Mouse (Mus musculus) heart, postnatal 0 days (tissue): ENCODE results near the gene P2ry14. TPM values are rescaled to one million over a fixed set of nuclear protein-coding genes. Genes with fewer than 3 reads are reported as not detected.
"Not testable (repeated sequence)": the region's sequence is repeated elsewhere in the genome, so short reads cannot be mapped to it uniquely, and the experiment has no call there.

Experiments
- ATAC-seq: fragments of 200-750 bp; cut with Nextera tagmentation; 2 replicates; pipeline ENCODE4 v1.8.0; 2017; ENCODE audit warnings: low read depth, moderate number of reproducible peaks, moderate library complexity; ENCODE audit not compliant: insufficient read depth
- DNase-seq: peaks from one replicate; pipeline ENCODE4 v3.0.0-alpha.2; 2016; ENCODE audit warnings: low spot score
- H3K27ac ChIP-seq: fragments of 300-500 bp; sonication (generic); 2 replicates; pipeline ENCODE4 v1.5.1; 2014; ENCODE audit warnings: low read depth, mild to moderate bottlenecking
- H3K27me3 ChIP-seq: fragments of 300-500 bp; sonication (generic); 2 replicates; pipeline ENCODE4 v1.6.1; 2014; ENCODE audit warnings: low read length, mixed read lengths; ENCODE audit not compliant: control insufficient read depth, insufficient read depth
- H3K36me3 ChIP-seq: fragments of 300-500 bp; sonication (generic); replicated peaks from 2 replicates; pipeline ENCODE4 v1.6.1; 2014; ENCODE audit warnings: low read length, mixed read lengths; ENCODE audit not compliant: control insufficient read depth, insufficient read depth
- H3K4me1 ChIP-seq: fragments of 300-500 bp; sonication (generic); 2 replicates; pipeline ENCODE4 v1.6.1; 2014; ENCODE audit warnings: antibody characterized with exemption; ENCODE audit not compliant: control insufficient read depth, insufficient read depth
- H3K4me2 ChIP-seq: fragments of 300-500 bp; sonication (generic); 2 replicates; pipeline ENCODE4 v1.6.1; 2014; ENCODE audit warnings: low read depth, mild to moderate bottlenecking, low read length, moderate library complexity
- H3K4me3 ChIP-seq: fragments of 300-500 bp; sonication (generic); 2 replicates; pipeline ENCODE4 v1.5.1; 2014; ENCODE audit warnings: low read depth, low read length
- H3K9ac ChIP-seq: fragments of 300-500 bp; sonication (generic); replicated peaks from 2 replicates; pipeline ENCODE4 v1.6.1; 2014; ENCODE audit warnings: low read depth, low read length, mixed read lengths
- H3K9me3 ChIP-seq: fragments of 300-500 bp; sonication (generic); replicated peaks from 2 replicates; pipeline ENCODE4 v1.6.1; 2016; ENCODE audit warnings: low read length; ENCODE audit not compliant: control insufficient read depth
- CTCF ChIP-seq: IDR thresholded peaks from 2 replicates; pipeline ENCODE4 v1.5.1; 2016; ENCODE audit warnings: antibody characterized with exemption, control low read depth, low read depth
- EP300 ChIP-seq: IDR thresholded peaks from 2 replicates; pipeline ENCODE4 v1.6.1; 2016; ENCODE audit warnings: antibody characterized with exemption, low read depth
- WGBS: fragments of 180-500 bp; shearing (Covaris S2); extraction: QIAGEN DNeasy Blood & Tissue Kit; methylation state at CpG from one replicate; pipeline ENCODE4 v1.1.7; 2014; 5-methylcytosine and 5-hydroxymethylcytosine counted together
- polyA plus RNA-seq: library from polyadenylated mRNA; unstranded; fragments of >200 nt; fragmentation: Nextera tagmentation; extraction: Ambion mirVana; gene quantifications from 2 replicates; pipeline ENCODE4 v1.2.1, GENCODE M21; 2015
- total RNA-seq: library from RNA; depleted of rRNA; stranded (reverse); fragments of >200 nt; gene quantifications from 2 replicates; pipeline ENCODE4 v1.2.3, GENCODE M21; 2014; ENCODE audit warnings: low replicate concordance

P2ry14 gene
- total and polyA plus RNA-seq, 2 experiments from 2014 or later, result 1.8 to 3.7 TPM

- H3K9ac ChIP-seq, result no peak overlapping the region
- H3K36me3 ChIP-seq, result no peaks in the 10 kb centered on the region
- no peaks in the 10 kb centered on the region for H3K9me3 ChIP-seq
- no peak overlapping the region for H3K27ac ChIP-seq
- H3K4me2 ChIP-seq, result no peak overlapping the region
- TF ChIP-seq CTCF (no peak), EP300 (no peak)
- ATAC-seq, result 0 out of 2 replicates have a peak, but pooled peaks have one; percentile 24
- H3K4me1 ChIP-seq, result peaks cover 4% of the 10 kb centered on the region; the same call in 1 of the 2 replicates
- 54% methylated on average over 7 of the region's 7 CpGs for WGBS
- no peak for DNase-seq
- no peak overlapping the region for H3K4me3 ChIP-seq
- H3K27me3 ChIP-seq, result no peaks in the 10 kb centered on the region
Measured at GRCm38 (mm10) chr3:59125783-59126555, 27.4 kb downstream of the P2ry14 start.

- H3K9ac ChIP-seq, result no peak overlapping the region
- no peak for ATAC-seq
- WGBS, result 52% methylated on average over 5 of the region's 5 CpGs
- DNase-seq, result no peak
- H3K27me3 ChIP-seq, result no peaks in the 10 kb centered on the region
- H3K9me3 ChIP-seq, result no peaks in the 10 kb centered on the region
- H3K4me3 ChIP-seq, result no peak overlapping the region
- H3K36me3 ChIP-seq, result no peaks in the 10 kb centered on the region
- H3K4me2 ChIP-seq, result no peak overlapping the region
- H3K4me1 ChIP-seq, result no peaks in the 10 kb centered on the region
- H3K27ac ChIP-seq, result no peak overlapping the region
- no peak for TF ChIP-seq EP300
- TF ChIP-seq CTCF, result no peak
Measured at GRCm38 (mm10) chr3:59125022-59125421, 28.4 kb downstream of the P2ry14 start.

- 56% methylated on average over 7 of the region's 7 CpGs for WGBS
- H3K9me3 ChIP-seq, result no peaks in the 10 kb centered on the region
- H3K9ac ChIP-seq, result no peak overlapping the region
- H3K4me1 ChIP-seq, result no peaks in the 10 kb centered on the region
- no peaks in the 10 kb centered on the region for H3K36me3 ChIP-seq
- H3K27me3 ChIP-seq, result no peaks in the 10 kb centered on the region
- no peak overlapping the region for H3K27ac ChIP-seq
- no peak overlapping the region for H3K4me3 ChIP-seq
- no peak for ATAC-seq
- no peak for DNase-seq
- no peak for TF ChIP-seq EP300
- TF ChIP-seq CTCF, result no peak
- no peak overlapping the region for H3K4me2 ChIP-seq
Measured at GRCm38 (mm10) chr3:59121780-59122449, 31.5 kb downstream of the P2ry14 start.

- Histone ChIP-seq H3K36me3 (no peaks in the 10 kb centered on the region), H3K9me3 (no peaks in the 10 kb centered on the region), H3K4me1 (no peaks in the 10 kb centered on the region), H3K9ac (no peak overlapping the region), H3K27me3 (no peaks in the 10 kb centered on the region), H3K4me2 (no peak overlapping the region), H3K27ac (no peak overlapping the region), H3K4me3 (no peak overlapping the region)
- DNase-seq (no peak), ATAC-seq (no peak)
- WGBS, result 49% methylated on average over 7 of the region's 7 CpGs
- TF ChIP-seq EP300, result no peak
- no peak for TF ChIP-seq CTCF
Measured at GRCm38 (mm10) chr3:59121067-59121730, 32.2 kb downstream of the P2ry14 start.

GRCm38 (mm10) chr3:59113973-59114517, 39.4 kb downstream of the P2ry14 start:
- ATAC-seq (peak; percentile 88), DNase-seq (peak; percentile 80)
- Histone ChIP-seq H3K36me3 (no peaks in the 10 kb centered on the region), H3K9ac (no peak overlapping the region), H3K27ac (peak overlapping the region; percentile 90), H3K4me3 (no peak overlapping the region), H3K9me3 (no peaks in the 10 kb centered on the region), H3K27me3 (no peaks in the 10 kb centered on the region), H3K4me2 (no peak overlapping the region; the same call in 1 of the 2 replicates), H3K4me1 (peaks cover 14% of the 10 kb centered on the region; the same call in 1 of the 2 replicates)
- TF ChIP-seq CTCF, result no peak
- 0 out of 2 replicates have a peak, but pooled peaks have one; percentile 52 for TF ChIP-seq EP300
- 8% methylated on average over 8 of the region's 8 CpGs for WGBS

GRCm38 (mm10) chr3:59113291-59113690, 40.1 kb downstream of the P2ry14 start:
- H3K4me3 ChIP-seq, H3K27me3 ChIP-seq, H3K4me2 ChIP-seq, H3K36me3 ChIP-seq, DNase-seq, H3K9me3 ChIP-seq, H3K9ac ChIP-seq, ATAC-seq: not testable (repeated sequence)
- 82% methylated on average over 4 of the region's 4 CpGs for WGBS
- H3K27ac ChIP-seq, result peak overlapping the region; percentile 90
- peaks cover 14% of the 10 kb centered on the region; the same call in 1 of the 2 replicates for H3K4me1 ChIP-seq
